Mouse (Mus musculus) lung, adult 2 months (tissue): ENCODE measurements around the gene Slc25a14.

ENCODE experiments used
- CTCF ChIP-seq: fragments of 200-500 bp; IDR thresholded peaks from 2 replicates; pipeline ENCODE4 v1.5.1; 2011; ENCODE audit warnings: mild to moderate bottlenecking, low read length, control low read depth; ENCODE audit not compliant: insufficient read depth
- POLR2A ChIP-seq: fragments of 200-500 bp; IDR thresholded peaks from 2 replicates; pipeline ENCODE4 v1.6.1; 2011; ENCODE audit warnings: low read depth, mild to moderate bottlenecking, control low read depth, low read length, borderline replicate concordance; ENCODE audit errors: extremely low read depth

DNA sequence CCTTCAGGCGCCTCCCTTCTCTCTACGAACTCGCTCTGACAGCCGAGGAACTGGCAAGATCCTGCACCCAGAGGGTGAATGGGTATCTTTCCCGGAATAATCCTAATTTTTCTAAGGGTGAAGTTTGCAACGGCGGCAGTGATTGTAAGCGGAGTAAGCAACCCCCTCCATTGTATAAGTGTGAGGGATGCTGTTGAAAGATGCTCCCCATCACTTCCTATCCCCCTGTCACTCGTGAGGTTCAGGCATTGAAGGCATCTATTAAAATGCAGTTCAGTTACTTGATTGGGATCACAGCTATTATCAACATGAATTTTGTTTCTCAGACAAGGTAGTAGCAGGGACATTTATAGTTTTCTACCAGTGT is 824 bp downstream of the Slc25a14 start:
- no peak for TF ChIP-seq CTCF
- no peak for TF ChIP-seq POLR2A
